Mouse (Mus musculus) limb, embryonic 15.5 days (tissue): ENCODE measurements around the gene Meltf. TPM values are rescaled to one million over a fixed set of nuclear protein-coding genes. Genes with fewer than 3 reads are reported as not detected.

Experiments used
- ATAC-seq: fragments of 200-750 bp; cut with Nextera tagmentation; 2 replicates; pipeline ENCODE4 v1.8.0; 2017; ENCODE audit warnings: low read depth, moderate TSS enrichment; ENCODE audit not compliant: insufficient number of reproducible peaks, low FRiP score, low TSS enrichment
- H3K27ac ChIP-seq: fragments of 300-500 bp; sonication (generic); 2 replicates; pipeline ENCODE4 v1.5.1; 2015; ENCODE audit warnings: moderate library complexity, mild to moderate bottlenecking, inconsistent platforms
- H3K27me3 ChIP-seq: fragments of 300-500 bp; sonication (generic); 2 replicates; pipeline ENCODE4 v1.6.1; 2015; ENCODE audit warnings: inconsistent platforms
- H3K36me3 ChIP-seq: fragments of 300-500 bp; sonication (generic); 2 replicates; pipeline ENCODE4 v1.6.1; 2015; ENCODE audit warnings: inconsistent platforms
- H3K4me1 ChIP-seq: fragments of 300-500 bp; sonication (generic); 2 replicates; pipeline ENCODE4 v1.6.1; 2015; ENCODE audit warnings: inconsistent platforms
- H3K4me2 ChIP-seq: fragments of 300-500 bp; sonication (generic); 2 replicates; pipeline ENCODE4 v1.6.1; 2015; ENCODE audit warnings: mild to moderate bottlenecking, inconsistent platforms
- H3K4me3 ChIP-seq: fragments of 300-500 bp; sonication (generic); 2 replicates; pipeline ENCODE4 v1.5.1; 2015; ENCODE audit warnings: mild to moderate bottlenecking, inconsistent platforms
- H3K9ac ChIP-seq: fragments of 300-500 bp; sonication (generic); 2 replicates; pipeline ENCODE4 v1.6.1; 2015; ENCODE audit warnings: inconsistent platforms
- H3K9me3 ChIP-seq: fragments of 300-500 bp; sonication (generic); 2 replicates; pipeline ENCODE4 v1.6.1; 2016; ENCODE audit warnings: inconsistent platforms
- WGBS: fragments of 180-500 bp; shearing (Covaris S2); methylation state at CpG from one replicate; pipeline ENCODE4 v1.1.7; 2015; 5-methylcytosine and 5-hydroxymethylcytosine counted together
- polyA plus RNA-seq: library from polyadenylated mRNA; unstranded; fragments of >200 nt; fragmentation: Nextera tagmentation; extraction: Ambion mirVana; gene quantifications from 2 replicates; pipeline ENCODE4 v1.2.1, GENCODE M21; 2015

The Meltf gene
- polyA plus RNA-seq, 1 experiment from 2014 or later, result 5.5 TPM

DNA sequence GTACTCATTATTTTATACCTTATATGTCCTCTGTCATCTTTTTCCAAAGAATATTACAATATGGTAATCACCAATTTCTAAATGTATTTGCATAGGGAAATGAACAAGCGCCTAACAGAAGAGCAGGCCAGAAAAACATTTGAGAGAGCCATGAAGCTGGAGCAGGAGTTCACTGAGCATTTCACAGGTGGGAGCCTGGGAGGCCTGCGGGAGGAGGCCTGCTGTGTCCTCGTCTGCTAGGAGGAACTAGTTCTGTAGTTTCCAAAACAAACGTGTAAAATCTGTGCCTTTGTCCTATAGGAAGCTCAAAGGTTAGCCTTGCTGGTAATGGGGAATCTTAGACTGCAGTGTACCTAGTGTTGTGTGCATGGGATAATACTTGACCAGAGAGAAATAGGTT is 10.9 kb upstream of the Meltf start:
- no peaks in the 10 kb centered on the region for H3K27me3 ChIP-seq
- H3K4me1 ChIP-seq, result no peaks in the 10 kb centered on the region
- no peak overlapping the region for H3K27ac ChIP-seq
- peaks cover 68% of the 10 kb centered on the region for H3K36me3 ChIP-seq
- 82% methylated on average over 4 of the region's 4 CpGs for WGBS
- no peak overlapping the region for H3K9ac ChIP-seq
- H3K9me3 ChIP-seq, result no peaks in the 10 kb centered on the region
- no peak overlapping the region for H3K4me3 ChIP-seq
- no peak overlapping the region for H3K4me2 ChIP-seq
- ATAC-seq, result no peak

DNA sequence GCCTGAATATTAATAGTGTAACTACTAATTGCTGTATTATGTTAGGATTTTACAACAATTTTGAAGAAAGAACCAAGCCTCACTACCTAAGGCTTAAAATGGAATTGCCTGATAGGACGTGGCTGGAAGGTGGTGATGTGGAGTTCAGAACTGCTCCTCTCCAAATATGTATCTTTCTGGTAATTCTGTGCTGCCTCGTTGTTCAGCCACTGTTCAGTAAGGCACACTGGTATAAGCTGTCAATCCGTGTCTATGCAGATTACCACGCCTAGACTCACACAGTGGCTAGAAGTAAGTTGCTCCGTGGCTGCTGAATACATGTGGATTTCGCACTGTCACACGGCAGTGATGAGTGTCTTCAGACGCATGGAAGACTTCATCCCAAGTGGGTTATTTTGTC is 4.9 kb upstream of the Meltf start:
- no peak for ATAC-seq
- 90% methylated on average over 8 of the region's 8 CpGs for WGBS
- Histone ChIP-seq H3K36me3 (peaks cover 36% of the 10 kb centered on the region), H3K4me3 (no peak overlapping the region), H3K27me3 (no peaks in the 10 kb centered on the region), H3K9me3 (no peaks in the 10 kb centered on the region), H3K9ac (no peak overlapping the region), H3K4me2 (no peak overlapping the region), H3K4me1 (peaks cover 4% of the 10 kb centered on the region), H3K27ac (no peak overlapping the region)

- Histone ChIP-seq H3K36me3 (peaks cover 24% of the 10 kb centered on the region), H3K4me2 (no peak overlapping the region), H3K27ac (no peak overlapping the region), H3K27me3 (no peaks in the 10 kb centered on the region), H3K4me3 (no peak overlapping the region), H3K4me1 (peaks cover 8% of the 10 kb centered on the region), H3K9ac (no peak overlapping the region), H3K9me3 (no peaks in the 10 kb centered on the region)
- no peak for ATAC-seq
- 92% methylated on average over 4 of the region's 4 CpGs for WGBS
Observed at GRCm38 (mm10) chr16:31875391-31875790, 3.2 kb upstream of the Meltf start.

DNA sequence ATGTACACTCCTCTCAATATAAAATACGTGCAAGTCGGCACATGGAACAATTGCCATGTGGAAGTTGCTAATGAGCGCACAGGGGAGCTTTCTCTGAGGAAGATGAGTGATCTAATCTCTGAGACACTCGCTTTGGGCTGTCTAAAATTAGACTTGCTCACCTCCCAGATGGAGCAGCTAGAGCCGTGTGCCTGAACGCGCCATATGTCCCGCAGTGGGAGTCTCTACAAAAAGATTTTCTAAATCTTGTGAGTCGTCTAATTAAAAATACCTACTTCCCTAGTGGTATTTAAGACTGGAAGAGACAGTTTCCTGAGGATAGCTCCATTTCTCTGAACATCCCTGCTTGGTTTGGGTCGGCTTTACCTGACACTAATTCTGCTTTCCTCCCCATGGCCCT is 2.2 kb upstream of the Meltf start:
- Histone ChIP-seq H3K27me3 (no peaks in the 10 kb centered on the region), H3K27ac (no peak overlapping the region), H3K36me3 (peaks cover 18% of the 10 kb centered on the region), H3K4me3 (no peak overlapping the region), H3K9ac (no peak overlapping the region), H3K4me2 (no peak overlapping the region), H3K9me3 (no peaks in the 10 kb centered on the region), H3K4me1 (peaks cover 10% of the 10 kb centered on the region)
- ATAC-seq, result no peak
- WGBS, result 71% methylated on average over 10 of the region's 10 CpGs

- no peak for ATAC-seq
- Histone ChIP-seq H3K4me2 (no peak overlapping the region), H3K4me3 (no peak overlapping the region), H3K9ac (no peak overlapping the region), H3K27me3 (no peaks in the 10 kb centered on the region), H3K27ac (no peak overlapping the region), H3K9me3 (no peaks in the 10 kb centered on the region), H3K4me1 (peaks cover 10% of the 10 kb centered on the region), H3K36me3 (peaks cover 13% of the 10 kb centered on the region)
- 59% methylated on average over 6 of the region's 6 CpGs for WGBS
Observed at GRCm38 (mm10) chr16:31878052-31878451, 558 bp upstream of the Meltf start.

DNA sequence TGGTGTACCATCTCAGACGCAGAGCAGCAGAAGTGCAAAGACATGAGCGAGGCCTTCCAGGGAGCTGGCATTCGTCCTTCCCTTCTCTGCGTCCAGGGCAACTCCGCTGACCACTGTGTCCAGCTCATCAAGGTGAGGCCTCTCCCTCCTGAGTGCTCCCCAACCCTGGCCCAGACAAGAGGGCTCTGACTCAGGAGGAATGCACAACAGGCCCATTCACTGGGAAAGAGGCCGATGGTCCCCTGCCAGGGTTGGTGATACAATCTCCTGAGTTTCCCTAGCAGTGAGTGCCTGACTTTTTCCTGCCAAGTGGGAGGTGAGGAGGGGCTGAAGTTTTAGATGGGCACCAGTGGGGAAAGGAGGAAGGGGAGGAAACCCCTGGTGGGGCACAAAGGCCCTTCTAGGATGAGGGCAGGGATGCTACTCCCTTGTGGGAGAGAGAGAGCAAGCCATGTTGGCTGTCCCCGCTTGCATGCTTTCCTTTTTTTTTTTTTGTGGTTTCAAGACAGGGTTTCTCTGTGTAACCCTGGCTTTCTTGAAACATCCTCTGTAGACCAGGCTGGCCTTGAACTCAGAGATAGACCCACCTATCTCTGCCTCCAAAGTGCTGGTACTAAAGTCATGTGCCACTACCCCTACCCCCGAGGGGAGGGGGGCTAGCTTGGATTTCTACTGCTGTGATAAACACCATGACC is 1.7 kb downstream of the Meltf start:
- Histone ChIP-seq H3K4me1 (peaks cover 25% of the 10 kb centered on the region), H3K4me2 (no peak overlapping the region), H3K4me3 (no peak overlapping the region), H3K9ac (no peak overlapping the region), H3K27me3 (no peaks in the 10 kb centered on the region), H3K9me3 (no peaks in the 10 kb centered on the region), H3K36me3 (no peaks in the 10 kb centered on the region), H3K27ac (peak overlapping the region; percentile 65)
- 82% methylated on average over 8 of the region's 8 CpGs for WGBS
- ATAC-seq, result no peak

- WGBS, result 76% methylated on average over 9 of the region's 9 CpGs
- H3K27ac ChIP-seq, result no peak overlapping the region
- no peaks in the 10 kb centered on the region for H3K9me3 ChIP-seq
- no peaks in the 10 kb centered on the region for H3K27me3 ChIP-seq
- H3K4me2 ChIP-seq, result no peak overlapping the region
- no peak for ATAC-seq
- H3K4me1 ChIP-seq, result peaks cover 25% of the 10 kb centered on the region
- H3K9ac ChIP-seq, result no peak overlapping the region
- no peak overlapping the region for H3K4me3 ChIP-seq
- no peaks in the 10 kb centered on the region for H3K36me3 ChIP-seq
Observed at GRCm38 (mm10) chr16:31882381-31882908, 3.8 kb downstream of the Meltf start.

- Histone ChIP-seq H3K9ac (no peak overlapping the region), H3K36me3 (no peaks in the 10 kb centered on the region), H3K4me1 (peaks cover 25% of the 10 kb centered on the region), H3K4me2 (no peak overlapping the region), H3K27me3 (no peaks in the 10 kb centered on the region), H3K4me3 (no peak overlapping the region), H3K9me3 (no peaks in the 10 kb centered on the region), H3K27ac (no peak overlapping the region)
- peak; percentile 22; the same call in 1 of the 2 replicates for ATAC-seq
- WGBS, result 61% methylated on average over 14 of the region's 14 CpGs
Observed at GRCm38 (mm10) chr16:31883302-31883701, 4.7 kb downstream of the Meltf start.

GRCm38 (mm10) chr16:31883902-31884301 is 5.3 kb downstream of the Meltf start:
- no peak overlapping the region for H3K4me3 ChIP-seq
- ATAC-seq, result no peak
- H3K27ac ChIP-seq, result no peak overlapping the region
- no peaks in the 10 kb centered on the region for H3K27me3 ChIP-seq
- H3K9ac ChIP-seq, result no peak overlapping the region
- no peaks in the 10 kb centered on the region for H3K9me3 ChIP-seq
- peaks cover 19% of the 10 kb centered on the region for H3K4me1 ChIP-seq
- no peaks in the 10 kb centered on the region for H3K36me3 ChIP-seq
- peak overlapping the region; percentile 17; the same call in 1 of the 2 replicates for H3K4me2 ChIP-seq
- WGBS, result 7% methylated on average over 6 of the region's 6 CpGs

DNA sequence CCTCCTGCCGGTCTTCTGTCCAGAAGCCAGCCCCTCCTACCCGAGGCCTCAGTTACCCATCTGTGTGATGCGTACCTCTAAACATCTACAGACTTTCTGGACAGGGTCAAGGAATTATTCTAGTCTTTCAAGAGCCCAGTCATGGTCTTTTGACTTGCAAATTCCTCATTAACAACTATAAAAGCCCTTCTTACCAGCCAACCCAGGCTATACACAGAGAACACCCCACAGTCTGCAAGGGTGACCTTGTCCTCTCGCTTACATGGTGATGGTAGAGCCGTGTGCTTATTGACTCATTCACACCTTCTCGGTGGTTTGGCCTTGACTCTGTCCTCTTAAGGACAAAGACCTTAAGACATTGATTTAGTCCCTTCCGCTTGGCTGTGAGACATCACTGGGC is 12.3 kb downstream of the Meltf start:
- H3K9ac ChIP-seq, result no peak overlapping the region
- no peak for ATAC-seq
- no peak overlapping the region for H3K4me2 ChIP-seq
- H3K9me3 ChIP-seq, result no peaks in the 10 kb centered on the region
- H3K4me1 ChIP-seq, result no peaks in the 10 kb centered on the region
- WGBS, result 76% methylated on average over 7 of the region's 7 CpGs
- H3K27me3 ChIP-seq, result no peaks in the 10 kb centered on the region
- H3K27ac ChIP-seq, result no peak overlapping the region
- H3K36me3 ChIP-seq, result no peaks in the 10 kb centered on the region
- no peak overlapping the region for H3K4me3 ChIP-seq

- H3K27me3 ChIP-seq, result no peaks in the 10 kb centered on the region
- H3K9ac ChIP-seq, result no peak overlapping the region
- 67% methylated on average over 5 of the region's 5 CpGs for WGBS
- H3K4me2 ChIP-seq, result no peak overlapping the region
- peaks cover 16% of the 10 kb centered on the region for H3K4me1 ChIP-seq
- no peak for ATAC-seq
- H3K4me3 ChIP-seq, result no peak overlapping the region
- no peaks in the 10 kb centered on the region for H3K9me3 ChIP-seq
- H3K27ac ChIP-seq, result no peak overlapping the region
- H3K36me3 ChIP-seq, result no peaks in the 10 kb centered on the region
Observed at GRCm38 (mm10) chr16:31893396-31894141, 15.0 kb downstream of the Meltf start.
